Mouse (Mus musculus) midbrain, embryonic 10.5 days (tissue): Measurements from ENCODE around the gene Rhog. TPM values are rescaled to one million over a fixed set of nuclear protein-coding genes. Genes with fewer than 3 reads are reported as not detected.

Experiments used
- DNase-seq: peaks from one replicate; pipeline ENCODE4 v3.0.0-alpha.2; 2017; ENCODE audit warnings: low spot score
- H3K27ac ChIP-seq: fragments of 300-500 bp; sonication (generic); replicated peaks from 2 replicates; pipeline ENCODE4 v1.5.1; 2016; ENCODE audit warnings: mild to moderate bottlenecking
- H3K27me3 ChIP-seq: fragments of 300-500 bp; sonication (generic); 2 replicates; pipeline ENCODE4 v1.6.1; 2016; ENCODE audit warnings: low read depth, mild to moderate bottlenecking; ENCODE audit not compliant: poor library complexity, severe bottlenecking
- H3K36me3 ChIP-seq: fragments of 300-500 bp; sonication (generic); 2 replicates; pipeline ENCODE4 v1.6.1; 2016; ENCODE audit warnings: mild to moderate bottlenecking, moderate library complexity
- H3K4me1 ChIP-seq: fragments of 300-500 bp; sonication (generic); 2 replicates; pipeline ENCODE4 v1.6.1; 2016
- H3K4me3 ChIP-seq: fragments of 300-500 bp; sonication (generic); 2 replicates; pipeline ENCODE4 v1.5.1; 2016; ENCODE audit warnings: mild to moderate bottlenecking, moderate library complexity
- H3K9me3 ChIP-seq: fragments of 300-500 bp; sonication (generic); replicated peaks from 2 replicates; pipeline ENCODE4 v1.6.1; 2016; ENCODE audit warnings: mild to moderate bottlenecking
- WGBS: fragments of 180-500 bp; shearing (Covaris S2); methylation state at CpG from one replicate; pipeline ENCODE4 v1.1.7; 2016; 5-methylcytosine and 5-hydroxymethylcytosine counted together
- polyA plus RNA-seq: library from polyadenylated mRNA; unstranded; fragments of >200 nt; fragmentation: Nextera tagmentation; extraction: Ambion mirVana; gene quantifications from 2 replicates; pipeline ENCODE4 v1.2.1, GENCODE M21; 2016

Gene Rhog
- polyA plus RNA-seq, 1 experiment from 2014 or later: 34.8 TPM

DNA sequence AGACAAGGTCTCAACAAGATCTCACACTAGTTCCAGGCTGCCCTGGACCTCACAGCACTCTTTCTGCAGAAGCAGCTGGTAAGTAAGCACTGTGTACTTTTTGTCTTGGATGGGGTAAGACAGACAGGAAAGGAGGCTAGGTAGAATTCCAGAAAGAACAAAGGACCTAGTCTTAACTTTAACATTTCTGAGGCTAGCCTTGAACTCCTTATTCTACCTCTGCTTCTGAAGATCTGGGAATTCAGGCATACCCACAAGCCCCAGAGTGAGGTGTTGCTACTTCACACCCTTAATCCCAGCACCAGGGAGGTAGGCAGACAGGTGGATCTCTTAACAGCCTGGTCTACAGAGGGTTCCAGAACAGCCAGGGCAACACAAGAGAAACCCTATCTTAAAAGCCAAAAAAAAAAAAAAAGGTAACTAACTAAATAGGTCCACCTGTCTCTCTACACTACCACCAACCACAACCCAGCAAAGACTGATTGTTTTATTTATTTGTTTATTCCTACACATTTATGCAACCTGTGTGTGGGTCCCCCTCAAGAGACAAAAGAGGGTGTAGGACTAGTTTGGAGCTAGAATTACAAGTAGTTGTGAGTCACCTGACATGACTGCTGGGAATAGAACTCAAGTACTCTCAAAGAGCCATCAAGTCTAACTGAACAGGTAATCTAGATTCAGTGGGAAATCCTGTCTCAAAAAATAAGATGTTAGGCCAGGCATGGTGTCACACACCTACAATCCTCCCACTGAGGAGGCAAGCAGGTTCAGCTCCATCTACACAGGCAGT, 54.7 kb downstream of the Rhog start:
- no peak for DNase-seq
- Histone ChIP-seq H3K27me3 (no peaks in the 10 kb centered on the region), H3K36me3 (peaks cover 26% of the 10 kb centered on the region), H3K4me1 (no peaks in the 10 kb centered on the region), H3K4me3 (no peak overlapping the region), H3K27ac (no peak overlapping the region), H3K9me3 (no peaks in the 10 kb centered on the region)

DNA sequence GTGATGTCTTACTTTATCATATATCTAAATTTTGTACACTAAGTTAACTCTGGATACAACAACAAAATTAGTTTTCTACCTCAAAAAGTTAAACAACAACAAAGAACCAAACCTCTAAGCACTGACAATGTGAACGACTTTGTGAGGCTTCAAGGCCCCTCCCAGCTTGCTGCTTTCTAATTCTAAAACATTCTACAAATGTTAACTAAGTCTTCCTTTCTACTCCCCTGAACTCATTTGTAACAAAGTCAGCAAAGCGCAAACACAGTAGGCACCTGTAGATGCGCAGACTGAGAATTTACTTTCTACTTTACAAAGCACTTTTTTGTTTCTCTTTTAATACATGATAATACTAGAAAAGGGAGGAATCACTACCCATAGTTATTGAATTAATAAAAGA, 55.3 kb downstream of the Rhog start:
- Histone ChIP-seq H3K9me3 (no peaks in the 10 kb centered on the region), H3K27ac (no peak overlapping the region), H3K27me3 (no peaks in the 10 kb centered on the region), H3K4me3 (no peak overlapping the region), H3K36me3 (peaks cover 28% of the 10 kb centered on the region), H3K4me1 (no peaks in the 10 kb centered on the region)
- WGBS: 85% methylated on average over 3 of the region's 3 CpGs
- no peak for DNase-seq

DNA sequence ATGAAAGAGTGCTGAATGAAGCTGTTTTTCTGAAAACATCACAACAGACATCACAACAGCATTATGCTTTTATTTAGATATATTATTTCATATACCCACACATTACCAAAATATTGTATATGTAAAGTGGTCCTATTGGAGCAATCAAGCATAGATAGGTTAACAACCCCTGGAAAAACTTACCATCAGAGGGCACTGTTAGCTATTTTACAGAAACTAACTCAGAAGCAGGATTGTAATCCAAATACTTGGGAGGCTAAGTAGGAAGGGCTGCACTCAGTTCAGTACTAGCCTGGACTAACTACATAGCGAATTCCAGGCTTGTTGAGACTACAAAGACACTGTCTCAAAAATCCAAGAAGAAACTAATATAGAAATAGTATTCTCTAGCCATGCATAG, 63.5 kb downstream of the Rhog start:
- no peaks in the 10 kb centered on the region for H3K9me3 ChIP-seq
- no peak overlapping the region for H3K4me3 ChIP-seq
- no peak for DNase-seq
- 90% methylated on average over 1 of the region's 1 CpGs for WGBS
- H3K27me3 ChIP-seq: no peaks in the 10 kb centered on the region
- no peaks in the 10 kb centered on the region for H3K4me1 ChIP-seq
- H3K27ac ChIP-seq: no peak overlapping the region
- peaks cover 84% of the 10 kb centered on the region for H3K36me3 ChIP-seq

Other genes starting within 250 kb of the Rhog start
- 3.8 and 4.1 TPM in 2 replicates for gene Il18bp, start 237.4 kb downstream of the Rhog start, polyA plus RNA-seq
- gene Rnf121, start 190.6 kb downstream of the Rhog start, polyA plus RNA-seq: 31.1 and 32.7 TPM in 2 replicates
- 44.2 and 45.3 TPM in 2 replicates for gene Xndc1, start 190.5 kb downstream of the Rhog start, polyA plus RNA-seq
- 1.7 and 1.8 TPM in 2 replicates for gene Xntrpc, start 190.3 kb downstream of the Rhog start, polyA plus RNA-seq
- gene Trpc2, start 172.9 kb downstream of the Rhog start, polyA plus RNA-seq: 0.19 TPM in 1 of 2 replicates, not detected in the other
- gene Art1, start 154.3 kb downstream of the Rhog start, polyA plus RNA-seq: 0.67 and 0.79 TPM in 2 replicates
- gene Art5, start 146.6 kb downstream of the Rhog start, polyA plus RNA-seq: 1.9 TPM in 2 replicates
- gene Chrna10, start 139.2 kb downstream of the Rhog start, polyA plus RNA-seq: not detected in 2 replicates
- 43.9 and 44.4 TPM in 2 replicates for gene Nup98, start 45.9 kb downstream of the Rhog start, polyA plus RNA-seq
- 48.7 and 49.2 TPM in 2 replicates for gene Pgap2, start 45.8 kb downstream of the Rhog start, polyA plus RNA-seq
- 11.7 and 12.4 TPM in 2 replicates for gene Stim1, start 11.8 kb upstream of the Rhog start, polyA plus RNA-seq
- 274 TPM in 2 replicates for gene Rrm1, start 185.6 kb upstream of the Rhog start, polyA plus RNA-seq
- 0.35 TPM in 2 replicates for gene Olfr543, start 225.6 kb upstream of the Rhog start, polyA plus RNA-seq
- 0.11 and 0.17 TPM in 2 replicates for gene Olfr544, start 232.3 kb upstream of the Rhog start, polyA plus RNA-seq
- 0.05 and 0.11 TPM in 2 replicates for gene Olfr545, start 243.5 kb upstream of the Rhog start, polyA plus RNA-seq